Mouse (Mus musculus) MEL (cell line): ENCODE data around the gene Spz1. TPM values are rescaled to one million over a fixed set of nuclear protein-coding genes. Genes with fewer than 3 reads are reported as not detected.

Experiments used
- DNase-seq: peaks from one replicate; pipeline ENCODE4 v3.0.0; 2011; ENCODE audit warnings: low read depth, low spot score
- H3K27ac ChIP-seq: 2 replicates; pipeline ENCODE4 v1.5.1; 2012; ENCODE audit warnings: low read depth, mild to moderate bottlenecking, control low read depth, low read length, moderate library complexity; ENCODE audit not compliant: control insufficient read depth
- H3K27me3 ChIP-seq, 2 experiments: fragments of 150-350 bp in 1 of 2; sonication (generic) in 1 of 2; 2 replicates each; pipeline ENCODE4 v1.6.1; 2012; ENCODE audit warnings: low read length in 2 of 2, mild to moderate bottlenecking in 2 of 2, improper control_type of control experiment in 1 of 2, moderate library complexity in 1 of 2; ENCODE audit not compliant: insufficient read depth in 2 of 2, control insufficient read depth in 1 of 2
- H3K36me3 ChIP-seq, 2 experiments: 2 replicates each; pipeline ENCODE4 v1.6.1; 2012 to 2014; ENCODE audit warnings: low read length in 2 of 2, improper control_type of control experiment in 1 of 2, inconsistent platforms in 1 of 2, mild to moderate bottlenecking in 1 of 2; ENCODE audit not compliant: insufficient read depth in 2 of 2, control insufficient read depth in 1 of 2
- H3K4me1 ChIP-seq, 2 experiments: fragments of 150-350 bp in 1 of 2; sonication (generic) in 1 of 2; 2 replicates each; pipeline ENCODE4 v1.6.1; 2012; ENCODE audit warnings: low read length in 2 of 2, improper control_type of control experiment in 1 of 2, mild to moderate bottlenecking in 1 of 2; ENCODE audit not compliant: insufficient read depth in 2 of 2, control insufficient read depth in 1 of 2
- H3K4me3 ChIP-seq, 2 experiments: fragments of 150-350 bp in 1 of 2; sonication (generic) in 1 of 2; 2 replicates each; pipeline ENCODE4 v1.5.1; 2012; ENCODE audit warnings: low read depth in 2 of 2, low read length in 2 of 2, mild to moderate bottlenecking in 2 of 2, moderate library complexity in 2 of 2, control low read depth in 1 of 2, improper control_type of control experiment in 1 of 2; ENCODE audit not compliant: control insufficient read depth in 1 of 2, insufficient read depth in 1 of 2
- H3K79me2 ChIP-seq: 2 replicates; pipeline ENCODE4 v1.6.1; 2012; ENCODE audit warnings: mild to moderate bottlenecking, low read length, moderate library complexity; ENCODE audit not compliant: control insufficient read depth, poor library complexity, insufficient read depth
- H3K9ac ChIP-seq: 2 replicates; pipeline ENCODE4 v1.6.1; 2012; ENCODE audit warnings: low read depth, mild to moderate bottlenecking, control low read depth, low read length, moderate library complexity; ENCODE audit not compliant: control insufficient read depth, poor library complexity, severe bottlenecking
- H3K9me3 ChIP-seq: fragments of 150-350 bp; sonication (generic); replicated peaks from 2 replicates; pipeline ENCODE4 v1.6.1; 2012; ENCODE audit warnings: mild to moderate bottlenecking, low read length, improper control_type of control experiment, moderate library complexity; ENCODE audit not compliant: insufficient read depth
- ELF1 ChIP-seq: IDR thresholded peaks from 2 replicates; pipeline ENCODE4 v1.6.1; 2014; ENCODE audit warnings: low read depth, mild to moderate bottlenecking, inconsistent platforms, low read length, improper control_type of control experiment, moderate library complexity
- GATA1 ChIP-seq: IDR thresholded peaks from 2 replicates; pipeline ENCODE4 v1.6.1; 2011; ENCODE audit warnings: low read depth, low read length, improper control_type of control experiment
- JUND ChIP-seq: IDR thresholded peaks from 2 replicates; pipeline ENCODE4 v1.6.1; 2011; ENCODE audit warnings: low read depth, mild to moderate bottlenecking, improper control_type of control experiment, low read length
- MAFK ChIP-seq: IDR thresholded peaks from 2 replicates; pipeline ENCODE4 v1.6.1; 2011; ENCODE audit warnings: low read depth, mild to moderate bottlenecking, low read length, improper control_type of control experiment, borderline replicate concordance
- MAX ChIP-seq: IDR thresholded peaks from 2 replicates; pipeline ENCODE4 v1.6.1; 2011; ENCODE audit warnings: low read length, improper control_type of control experiment
- NELFE ChIP-seq: IDR thresholded peaks from 2 replicates; pipeline ENCODE4 v1.6.1; 2011; ENCODE audit warnings: low read depth, low read length, improper control_type of control experiment
- NRF1 ChIP-seq: IDR thresholded peaks from 2 replicates; pipeline ENCODE4 v1.6.1; 2014; ENCODE audit warnings: low read depth, mild to moderate bottlenecking, inconsistent platforms, low read length, improper control_type of control experiment, moderate library complexity; ENCODE audit not compliant: poor library complexity, insufficient read depth, severe bottlenecking
- SMC3 ChIP-seq: IDR thresholded peaks from 2 replicates; pipeline ENCODE4 v1.6.1; 2011; ENCODE audit warnings: low read depth, low read length, improper control_type of control experiment
- TAL1 ChIP-seq: IDR thresholded peaks from 2 replicates; pipeline ENCODE4 v1.6.1; 2012; ENCODE audit warnings: mild to moderate bottlenecking, inconsistent platforms, low read length, moderate library complexity, mixed read lengths
- TBP ChIP-seq: IDR thresholded peaks from 2 replicates; pipeline ENCODE4 v1.8.0; 2011; ENCODE audit warnings: low read depth, low read length, improper control_type of control experiment
- TCF12 ChIP-seq: IDR thresholded peaks from 2 replicates; pipeline ENCODE4 v1.6.1; 2014; ENCODE audit warnings: low read depth, mild to moderate bottlenecking, inconsistent platforms, low read length, improper control_type of control experiment, moderate library complexity
- UBTF ChIP-seq: IDR thresholded peaks from 2 replicates; pipeline ENCODE4 v1.6.1; 2012; ENCODE audit warnings: low read depth, mild to moderate bottlenecking, inconsistent platforms, low read length, improper control_type of control experiment, moderate library complexity, borderline replicate concordance; ENCODE audit not compliant: insufficient read depth
- USF1 ChIP-seq: IDR thresholded peaks from 2 replicates; pipeline ENCODE4 v1.6.1; 2014; ENCODE audit warnings: low read depth, mild to moderate bottlenecking, inconsistent platforms, low read length, improper control_type of control experiment, moderate library complexity
- ZC3H11A ChIP-seq: IDR thresholded peaks from 2 replicates; pipeline ENCODE4 v1.6.1; 2012; ENCODE audit warnings: low read depth, mild to moderate bottlenecking, inconsistent platforms, low read length, improper control_type of control experiment
- ZNF384 ChIP-seq: IDR thresholded peaks from 2 replicates; pipeline ENCODE4 v1.6.1; 2012; ENCODE audit warnings: low read depth, mild to moderate bottlenecking, inconsistent platforms, low read length, improper control_type of control experiment
- polyA plus RNA-seq, 2 experiments: library from polyadenylated mRNA; stranded (reverse) in 1 of 2; unstranded in 1 of 2; fragments of >175 nt in 1 of 2; fragments of >200 nt in 1 of 2; gene quantifications; 2 replicates each; pipeline versions ENCODE4 v1.2.1 to v1.2.4; 2012; ENCODE audit warnings: low replicate concordance in 2 of 2, low read depth in 1 of 2; ENCODE audit not compliant: insufficient read length in 2 of 2, insufficient read depth in 1 of 2, missing spikeins in 1 of 2
- total RNA-seq: library from RNA; depleted of rRNA; stranded (reverse); fragments of 300-350 nt; gene quantifications from 2 replicates; pipeline ENCODE4 v1.2.3, GENCODE M21; 2012

Spz1 gene
- total and polyA plus RNA-seq, 3 experiments, result not detected

- H3K27me3 ChIP-seq, result no peaks in the 10 kb centered on the region
- H3K79me2 ChIP-seq, result no peaks in the 10 kb centered on the region
- H3K4me3 ChIP-seq, result no peak overlapping the region
- peak overlapping the region; percentile 37; the same call in 1 of the 2 replicates for H3K27ac ChIP-seq
- H3K9ac ChIP-seq, result no peak overlapping the region
- peaks cover 0 to 19% of the 10 kb centered on the region in 2 experiments; a peak in 2 of 4 replicates for H3K36me3 ChIP-seq
- DNase-seq, result peak; percentile 53
- TF ChIP-seq GATA1 (0 out of 2 replicates have a peak, but pooled peaks have one; percentile 19), ZNF384 (0 out of 2 replicates have a peak, but pooled peaks have one; percentile 10), SMC3 (no peak)
- no peaks in the 10 kb centered on the region for H3K9me3 ChIP-seq
- peaks cover 9 to 10% of the 10 kb centered on the region in 2 experiments; a peak in 3 of 4 replicates for H3K4me1 ChIP-seq
These were observed 13.3 kb upstream of the Spz1 start for GRCm38 (mm10) chr13:92589255-92589654.

GRCm38 (mm10) chr13:92588704-92589103, 12.7 kb upstream of the Spz1 start:
- Histone ChIP-seq H3K4me3 (no peak overlapping the region), H3K9ac (no peak overlapping the region)
- TF ChIP-seq ZC3H11A (no peak), MAX (no peak), USF1 (no peak), UBTF (no peak), NRF1 (no peak), ELF1 (no peak), GATA1 (no peak), TCF12 (no peak), TAL1 (no peak), NELFE (no peak), MAFK (no peak), TBP (no peak), JUND (no peak)
- TF ChIP-seq, all 39 proteins: peak for 0
- DNase-seq, result no peak
- H3K36me3 ChIP-seq, result peaks cover 0 to 15% of the 10 kb centered on the region in 2 experiments; a peak in 2 of 4 replicates
- no peaks in the 10 kb centered on the region for H3K27me3 ChIP-seq
- no peak overlapping the region for H3K27ac ChIP-seq
- no peaks in the 10 kb centered on the region for H3K79me2 ChIP-seq
- H3K9me3 ChIP-seq, result no peaks in the 10 kb centered on the region
- H3K4me1 ChIP-seq, result peaks cover 9 to 10% of the 10 kb centered on the region in 2 experiments; a peak in 3 of 4 replicates
